Mouse (Mus musculus): ENCODE measurements around the gene Il20. TPM values are rescaled to one million over a fixed set of nuclear protein-coding genes. Genes with fewer than 3 reads are reported as not detected.

The Il20 gene
- polyA plus RNA-seq (2016; fragmentation: Nextera tagmentation; extraction: Ambion mirVana): not detected in 2 replicates

DNA sequence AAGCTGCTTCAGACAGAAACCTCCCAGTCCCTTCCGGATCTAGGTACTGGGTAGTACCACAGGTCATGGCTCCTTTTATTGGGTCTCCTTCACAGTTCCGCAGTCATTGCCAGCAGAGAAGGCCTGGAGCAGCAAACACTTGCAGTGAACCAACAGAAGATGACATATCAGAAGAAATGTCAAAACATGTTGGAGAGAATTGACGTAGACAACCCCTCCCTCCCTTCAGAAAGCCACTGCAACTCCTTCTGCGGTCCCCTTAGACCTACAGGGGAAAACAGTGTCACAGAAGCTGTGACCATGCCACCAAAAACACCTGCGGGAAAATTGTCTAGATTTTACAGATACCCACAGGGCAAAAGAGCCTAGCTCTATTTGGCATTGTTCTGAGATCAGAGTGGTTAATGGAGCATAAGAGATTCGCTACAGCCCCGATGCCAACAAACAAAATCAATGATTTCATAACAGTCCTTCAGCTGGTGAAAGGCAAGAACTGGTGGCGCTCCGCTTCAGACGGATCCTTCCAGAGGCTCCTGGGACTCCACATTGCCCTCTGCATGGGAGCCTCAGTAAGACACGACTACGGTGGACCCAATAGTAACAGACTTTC lies at the start of gene Il20:
Gene Il20, minus strand, starts transcription at position 51 of the 610 bp plus-strand sequence.
- WGBS: 80% methylated on average over 12 of the region's 12 CpGs
- no peak for ATAC-seq (ENCODE audit: low FRiP score)

GRCm38 (mm10) chr1:130946920-130947319 lies 35.7 kb upstream of the Il20 start:
- no peak overlapping the region for H3K9ac ChIP-seq

More for the DNA sequence above, at the start of gene Il20:
- no peaks in the 10 kb centered on the region for H3K4me1 ChIP-seq
- H3K9ac ChIP-seq: no peak within 1 kb of the TSS
- H3K27ac ChIP-seq: no peak within 1 kb of the TSS
- no peaks in the 10 kb centered on the region for H3K9me3 ChIP-seq (replicated peaks)
- H3K27me3 ChIP-seq: no peaks in the 10 kb centered on the region
- no peak within 1 kb of the TSS for H3K4me2 ChIP-seq (replicated peaks)
- H3K4me3 ChIP-seq: no peak within 1 kb of the TSS
- H3K36me3 ChIP-seq: no peaks in the 10 kb centered on the region

DNA sequence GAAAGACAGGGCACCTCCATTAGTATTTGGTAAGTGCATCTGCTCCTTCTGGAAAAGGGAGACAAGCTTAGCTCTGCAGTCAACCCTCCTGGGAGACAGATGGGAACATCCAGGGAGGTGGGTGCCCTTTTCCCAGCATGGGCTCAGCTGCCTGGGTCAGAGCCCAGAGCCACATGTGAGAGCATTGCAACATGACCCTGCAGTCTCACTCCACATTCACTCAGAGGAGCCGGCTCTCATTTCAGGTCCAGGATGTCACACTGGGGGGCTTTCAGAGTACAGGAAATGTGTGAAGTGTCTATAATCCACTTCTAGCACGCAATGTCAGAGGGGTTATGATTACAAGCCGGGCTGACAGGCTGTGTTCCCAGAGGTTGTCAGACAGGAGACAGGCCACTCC lies 30.6 kb upstream of the Il20 start:
- Histone ChIP-seq H3K36me3 (no peaks in the 10 kb centered on the region), H3K27ac (no peak overlapping the region), H3K9ac (no peak overlapping the region), H3K9me3 (replicated peaks) (no peaks in the 10 kb centered on the region), H3K4me3 (no peak overlapping the region), H3K27me3 (no peaks in the 10 kb centered on the region), H3K4me2 (replicated peaks) (no peak overlapping the region), H3K4me1 (peaks cover 4% of the 10 kb centered on the region; the same call in 1 of the 2 replicates)
- no peak for ATAC-seq (ENCODE audit: low FRiP score)
- 47% methylated on average over 3 of the region's 3 CpGs for WGBS

More at GRCm38 (mm10) chr1:130946920-130947319, 35.7 kb upstream of the Il20 start:
- no peaks in the 10 kb centered on the region for H3K27me3 ChIP-seq
- H3K27ac ChIP-seq: no peak overlapping the region
- no peak overlapping the region for H3K4me3 ChIP-seq
- H3K4me1 ChIP-seq: no peaks in the 10 kb centered on the region
- no peak for ATAC-seq (ENCODE audit: low FRiP score)
- 69% methylated on average over 6 of the region's 6 CpGs for WGBS
- H3K36me3 ChIP-seq: no peaks in the 10 kb centered on the region
- no peak overlapping the region for H3K4me2 ChIP-seq (replicated peaks)
- H3K9me3 ChIP-seq (replicated peaks): no peaks in the 10 kb centered on the region

- Histone ChIP-seq H3K27ac (no peak within 1 kb of the TSS), H3K4me3 (no peak within 1 kb of the TSS), H3K9ac (no peak within 1 kb of the TSS), H3K4me1 (peaks cover 8% of the 10 kb centered on the region; the same call in 1 of the 2 replicates), H3K36me3 (no peaks in the 10 kb centered on the region), H3K27me3 (no peaks in the 10 kb centered on the region), H3K4me2 (replicated peaks) (no peak within 1 kb of the TSS), H3K9me3 (replicated peaks) (no peaks in the 10 kb centered on the region)
- no peak for ATAC-seq (ENCODE audit: low FRiP score)
- 68% methylated on average over 4 of the region's 4 CpGs for WGBS
These were observed 28.9 kb upstream of the Il20 start, which contains the start of gene Il19 for GRCm38 (mm10) chr1:130940065-130940687. Gene Il19, minus strand, starts transcription at chr1:130940115.

DNA sequence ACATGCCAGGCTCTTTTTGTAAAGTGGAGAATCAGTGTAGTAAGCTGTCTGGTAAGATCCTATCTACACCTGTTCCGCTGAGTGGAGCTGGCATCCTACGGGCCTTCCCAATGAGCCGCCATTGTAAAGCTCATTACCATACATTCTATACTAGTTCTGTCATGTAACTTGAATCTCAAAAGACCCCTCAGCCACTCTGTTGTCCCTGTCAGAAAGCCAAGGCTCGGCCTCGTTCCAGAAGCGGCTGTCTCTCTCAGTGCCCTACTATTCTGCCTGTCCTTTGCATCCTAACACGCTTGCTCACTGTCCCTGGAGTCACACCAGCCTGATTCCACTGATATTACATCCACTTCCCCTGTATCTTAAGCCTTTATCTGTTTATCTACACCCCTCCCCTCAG lies 26.9 kb upstream of the Il20 start:
- ATAC-seq (ENCODE audit: low FRiP score): peak; percentile 40; the same call in 1 of the 2 replicates
- no peaks in the 10 kb centered on the region for H3K9me3 ChIP-seq (replicated peaks)
- no peak overlapping the region for H3K4me2 ChIP-seq (replicated peaks)
- peaks cover 8% of the 10 kb centered on the region; the same call in 1 of the 2 replicates for H3K4me1 ChIP-seq
- H3K27me3 ChIP-seq: no peaks in the 10 kb centered on the region
- 59% methylated on average over 7 of the region's 7 CpGs for WGBS
- H3K4me3 ChIP-seq: no peak overlapping the region
- H3K27ac ChIP-seq: no peak overlapping the region
- no peaks in the 10 kb centered on the region for H3K36me3 ChIP-seq
- no peak overlapping the region for H3K9ac ChIP-seq

DNA sequence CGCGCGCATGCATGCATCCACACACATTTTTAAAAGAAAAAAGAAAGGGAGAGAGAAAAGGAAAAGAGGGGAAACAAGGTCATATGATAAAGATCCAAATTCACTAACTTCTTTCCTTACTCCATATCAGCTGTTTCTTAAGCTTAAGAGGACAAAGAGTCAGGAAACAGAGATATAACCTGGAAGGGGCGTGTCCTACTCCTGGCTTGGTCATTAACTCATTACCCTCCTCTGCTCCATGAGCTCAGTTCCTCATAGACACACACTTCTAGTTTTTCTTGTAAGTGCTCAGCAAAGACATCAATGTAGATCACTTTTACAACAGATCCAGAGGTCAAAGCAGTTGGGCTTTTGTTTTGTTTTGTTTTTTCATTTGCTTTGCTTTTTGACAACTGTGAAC lies 25.9 kb upstream of the Il20 start:
- H3K9me3 ChIP-seq (replicated peaks): no peaks in the 10 kb centered on the region
- no peak overlapping the region for H3K4me3 ChIP-seq
- H3K27ac ChIP-seq: no peak overlapping the region
- H3K4me2 ChIP-seq (replicated peaks): no peak overlapping the region
- H3K9ac ChIP-seq: no peak overlapping the region
- no peaks in the 10 kb centered on the region for H3K36me3 ChIP-seq
- peaks cover 8% of the 10 kb centered on the region; the same call in 1 of the 2 replicates for H3K4me1 ChIP-seq
- ATAC-seq (ENCODE audit: low FRiP score): no peak
- no peaks in the 10 kb centered on the region for H3K27me3 ChIP-seq
- WGBS: 94% methylated on average over 4 of the region's 4 CpGs

DNA sequence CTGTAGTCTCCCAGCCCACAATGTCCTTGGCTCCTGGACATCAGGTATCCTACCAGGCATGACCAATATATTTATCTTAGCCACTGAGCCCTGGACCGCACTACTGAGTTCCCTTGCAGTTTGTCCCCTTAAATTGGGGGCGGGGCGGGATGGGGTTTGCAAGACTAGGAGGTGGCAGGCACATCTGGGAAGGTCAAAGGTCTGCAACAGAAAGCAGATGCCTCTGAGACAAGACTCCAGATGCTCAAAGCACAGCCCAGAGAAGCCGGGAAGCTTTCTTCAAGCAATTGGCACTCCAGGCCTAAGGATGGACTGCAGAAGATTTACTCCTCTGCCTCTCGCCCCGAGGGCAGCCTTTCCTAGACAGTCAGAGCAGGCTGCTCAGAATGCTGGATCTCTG lies 25.1 kb upstream of the Il20 start:
- H3K27ac ChIP-seq: no peak overlapping the region
- H3K4me2 ChIP-seq (replicated peaks): no peak overlapping the region
- H3K9ac ChIP-seq: no peak overlapping the region
- 55% methylated on average over 6 of the region's 6 CpGs for WGBS
- peaks cover 8% of the 10 kb centered on the region; the same call in 1 of the 2 replicates for H3K4me1 ChIP-seq
- H3K4me3 ChIP-seq: no peak overlapping the region
- no peak for ATAC-seq (ENCODE audit: low FRiP score)
- no peaks in the 10 kb centered on the region for H3K27me3 ChIP-seq
- no peaks in the 10 kb centered on the region for H3K9me3 ChIP-seq (replicated peaks)
- no peaks in the 10 kb centered on the region for H3K36me3 ChIP-seq

DNA sequence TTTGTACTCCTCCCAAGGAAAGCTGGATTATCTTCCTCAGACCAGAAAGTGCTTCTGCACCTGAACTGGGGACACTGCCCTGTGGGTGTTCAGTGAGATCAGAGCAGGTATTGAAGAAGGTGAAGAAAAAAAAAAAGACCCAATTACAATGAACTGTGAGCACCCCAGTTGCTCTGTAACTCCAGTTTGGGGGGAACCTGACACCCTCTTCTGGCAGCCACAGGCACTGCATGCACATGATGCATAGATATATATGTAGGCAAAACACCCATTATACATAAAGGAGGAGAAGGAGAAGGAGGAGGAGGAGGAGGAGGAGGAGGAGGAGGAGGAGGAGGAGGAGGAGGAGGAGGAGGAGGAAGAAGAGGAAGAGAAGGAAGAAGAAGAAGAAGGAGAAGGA lies 15.2 kb upstream of the Il20 start:
- H3K27ac ChIP-seq: no peak overlapping the region
- no peak overlapping the region for H3K4me3 ChIP-seq
- no peak overlapping the region for H3K4me2 ChIP-seq (replicated peaks)
- no peak for ATAC-seq (ENCODE audit: low FRiP score)
- no peaks in the 10 kb centered on the region for H3K36me3 ChIP-seq
- H3K27me3 ChIP-seq: no peaks in the 10 kb centered on the region
- no peaks in the 10 kb centered on the region for H3K9me3 ChIP-seq (replicated peaks)
- no peaks in the 10 kb centered on the region for H3K4me1 ChIP-seq
- H3K9ac ChIP-seq: no peak overlapping the region

DNA sequence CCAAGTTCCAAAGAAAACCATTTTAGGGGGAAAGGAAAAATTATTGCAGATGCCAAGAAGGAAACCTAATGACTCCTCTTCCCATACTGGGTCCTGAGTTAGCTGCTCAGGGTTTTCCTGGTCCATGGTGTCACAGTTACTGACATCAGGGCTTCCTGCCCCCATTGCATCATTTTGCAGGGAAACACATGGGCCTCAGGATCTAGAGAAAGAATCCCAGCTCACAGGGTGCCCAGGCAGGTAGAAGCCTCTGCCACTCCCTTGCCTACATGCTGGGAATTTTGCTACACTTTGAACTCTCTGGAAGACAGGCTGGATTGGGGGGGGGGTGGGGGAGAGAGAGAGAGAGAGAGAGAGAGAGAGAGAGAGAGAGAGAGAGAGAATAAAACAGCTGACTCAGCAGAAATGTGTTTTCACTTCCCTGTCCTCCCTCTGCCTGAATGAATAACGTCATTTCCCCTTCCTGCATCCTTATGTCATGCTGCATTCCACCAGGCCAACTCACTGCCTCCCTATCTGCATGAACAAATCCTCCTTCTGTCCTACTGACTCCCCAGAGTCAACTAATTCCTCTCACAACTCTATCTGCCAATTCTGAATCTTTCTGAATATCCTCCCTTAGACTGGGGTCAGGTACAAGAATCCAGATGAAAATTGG lies 7.2 kb upstream of the Il20 start:
- H3K4me1 ChIP-seq: no peaks in the 10 kb centered on the region
- no peak for ATAC-seq (ENCODE audit: low FRiP score)
- no peak overlapping the region for H3K4me3 ChIP-seq
- no peaks in the 10 kb centered on the region for H3K36me3 ChIP-seq
- no peaks in the 10 kb centered on the region for H3K27me3 ChIP-seq
- H3K4me2 ChIP-seq (replicated peaks): no peak overlapping the region
- H3K9ac ChIP-seq: no peak overlapping the region
- 18% methylated on average over 1 of the region's 1 CpGs for WGBS
- H3K9me3 ChIP-seq (replicated peaks): no peaks in the 10 kb centered on the region
- H3K27ac ChIP-seq: no peak overlapping the region

DNA sequence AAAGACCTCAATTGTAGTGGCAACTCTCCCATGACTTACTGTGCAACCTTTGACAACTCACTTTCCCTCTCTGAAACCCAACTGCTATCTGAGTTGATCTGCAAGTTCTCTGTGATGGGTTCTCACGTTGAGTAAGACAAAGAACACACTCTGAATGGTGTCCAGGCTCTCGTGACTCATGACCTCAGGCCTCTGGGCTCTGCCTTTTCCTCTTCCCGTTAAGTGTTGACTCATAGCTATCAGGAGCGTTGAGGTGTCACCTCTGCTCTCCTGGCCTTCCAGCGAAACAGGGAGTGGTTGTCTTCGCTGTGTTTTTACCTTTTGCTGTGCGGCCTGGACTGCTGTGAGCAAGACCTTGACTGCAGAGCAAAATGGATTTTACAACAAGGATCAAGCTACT lies 8.7 kb downstream of the Il20 start:
- Histone ChIP-seq H3K4me3 (no peak overlapping the region), H3K27ac (no peak overlapping the region), H3K9me3 (replicated peaks) (no peaks in the 10 kb centered on the region), H3K4me1 (no peaks in the 10 kb centered on the region), H3K4me2 (replicated peaks) (no peak overlapping the region), H3K36me3 (no peaks in the 10 kb centered on the region), H3K9ac (no peak overlapping the region), H3K27me3 (no peaks in the 10 kb centered on the region)
- no peak for ATAC-seq (ENCODE audit: low FRiP score)
- WGBS: 85% methylated on average over 7 of the region's 7 CpGs

DNA sequence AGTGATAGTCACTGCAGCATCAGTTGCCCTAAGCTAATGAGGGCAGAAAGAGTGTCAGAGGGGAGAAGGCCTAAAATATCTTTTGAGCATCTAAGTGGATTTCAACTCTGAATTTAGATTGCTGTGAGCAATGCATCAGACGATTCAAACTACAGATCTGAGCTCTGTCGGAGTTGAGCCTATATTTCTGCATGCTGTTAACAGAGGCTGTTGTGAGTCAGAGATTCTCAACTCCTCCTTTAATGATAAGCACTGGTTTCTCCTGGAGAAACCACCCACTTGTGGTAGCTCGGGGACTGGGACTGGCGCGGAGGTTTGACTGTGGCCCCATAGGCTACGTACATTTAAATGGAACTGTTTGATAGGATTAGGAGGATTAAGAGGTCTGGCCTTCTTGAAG lies 16.8 kb downstream of the Il20 start:
- 80% methylated on average over 6 of the region's 6 CpGs for WGBS
- H3K4me3 ChIP-seq: no peak overlapping the region
- H3K4me2 ChIP-seq (replicated peaks): no peak overlapping the region
- no peak overlapping the region for H3K27ac ChIP-seq
- H3K36me3 ChIP-seq: no peaks in the 10 kb centered on the region
- H3K9ac ChIP-seq: no peak overlapping the region
- no peaks in the 10 kb centered on the region for H3K27me3 ChIP-seq
- H3K4me1 ChIP-seq: no peaks in the 10 kb centered on the region
- H3K9me3 ChIP-seq (replicated peaks): no peaks in the 10 kb centered on the region
- ATAC-seq (ENCODE audit: low FRiP score): no peak

GRCm38 (mm10) chr1:130893329-130894040 lies 17.8 kb downstream of the Il20 start:
- WGBS: 78% methylated on average over 9 of the region's 9 CpGs
- no peaks in the 10 kb centered on the region for H3K4me1 ChIP-seq
- no peaks in the 10 kb centered on the region for H3K36me3 ChIP-seq
- no peak for ATAC-seq (ENCODE audit: low FRiP score)
- H3K9me3 ChIP-seq (replicated peaks): no peaks in the 10 kb centered on the region
- H3K27ac ChIP-seq: no peak overlapping the region
- no peak overlapping the region for H3K4me2 ChIP-seq (replicated peaks)
- H3K27me3 ChIP-seq: no peaks in the 10 kb centered on the region
- H3K4me3 ChIP-seq: no peak overlapping the region
- H3K9ac ChIP-seq: no peak overlapping the region
